Mouse (Mus musculus): ENCODE measurements around the gene Zmat5. TPM values are rescaled to one million over a fixed set of nuclear protein-coding genes. Genes with fewer than 3 reads are reported as not detected.

The Zmat5 gene
- polyA plus RNA-seq, 1 experiment from 2014 or later: 62.2 TPM

Other genes with a start within 250 kb of the Zmat5 start
- gene Mtmr3, start 109.8 kb upstream of the Zmat5 start, polyA plus RNA-seq (2014; fragmentation: Nextera tagmentation; extraction: Ambion mirVana): 32.8 and 38.6 TPM in 2 replicates
- not detected in 2 replicates for gene Gm11032, start 84.6 kb upstream of the Zmat5 start, polyA plus RNA-seq (2014; fragmentation: Nextera tagmentation; extraction: Ambion mirVana)
- gene Ascc2, start 66.9 kb upstream of the Zmat5 start, polyA plus RNA-seq (2014; fragmentation: Nextera tagmentation; extraction: Ambion mirVana): 18.8 and 23.9 TPM in 2 replicates
- gene Uqcr10, start 336 bp upstream of the Zmat5 start, polyA plus RNA-seq (2014; fragmentation: Nextera tagmentation; extraction: Ambion mirVana): 550 and 671 TPM in 2 replicates
- 2.4 and 3.3 TPM in 2 replicates for gene Cabp7, start 42.1 kb downstream of the Zmat5 start, polyA plus RNA-seq (2014; fragmentation: Nextera tagmentation; extraction: Ambion mirVana)
- 52.3 and 69.5 TPM in 2 replicates for gene Nf2, start 144.9 kb downstream of the Zmat5 start, polyA plus RNA-seq (2014; fragmentation: Nextera tagmentation; extraction: Ambion mirVana)
- 127 and 133 TPM in 2 replicates for gene Nipsnap1, start 169.3 kb downstream of the Zmat5 start, polyA plus RNA-seq (2014; fragmentation: Nextera tagmentation; extraction: Ambion mirVana)
- 53.2 and 56.4 TPM in 2 replicates for gene Thoc5, start 190.6 kb downstream of the Zmat5 start, polyA plus RNA-seq (2014; fragmentation: Nextera tagmentation; extraction: Ambion mirVana)
- gene Nefh, start 243.4 kb downstream of the Zmat5 start, polyA plus RNA-seq (2014; fragmentation: Nextera tagmentation; extraction: Ambion mirVana): 17.5 and 19.2 TPM in 2 replicates

Data from neural tube, embryonic 14.5 days (tissue).